Mouse (Mus musculus): ENCODE results near the gene Asb11. TPM values are rescaled to one million over a fixed set of nuclear protein-coding genes. Genes with fewer than 3 reads are reported as not detected.
A peak's percentile ranks its signal among the peaks of the same experiment; 100 is the strongest.

Asb11 gene
- not detected in 2 replicates for total RNA-seq (2014; fragmentation: Nextera tagmentation)
- 0.72 TPM in 1 of 2 replicates, not detected in the other for total RNA-seq (2017)

DNA sequence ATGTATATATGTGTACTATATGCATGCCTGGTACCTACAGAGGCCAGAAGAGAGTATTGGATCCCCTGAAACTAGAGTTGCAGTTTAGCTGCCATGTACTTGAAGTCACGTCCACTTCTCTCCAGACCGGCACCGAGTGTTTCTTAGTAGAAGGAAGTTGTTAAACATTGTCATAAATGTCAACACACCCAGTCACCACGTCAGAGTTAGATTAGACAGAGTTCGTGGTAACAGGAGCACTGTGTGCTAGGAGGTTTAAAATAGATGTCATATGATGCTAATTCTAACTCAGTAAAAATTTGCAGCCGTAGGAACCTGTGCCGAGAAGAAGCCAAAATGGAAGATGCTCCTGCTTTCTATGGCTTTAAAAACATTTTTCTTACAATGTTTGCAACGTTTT lies at the start of gene Asb11:
Gene Asb11, plus strand, starts transcription at position 286 of the 400 bp plus-strand sequence.
- peak; percentile 40; the same call in 1 of the 2 replicates for ATAC-seq (replicated peaks; ENCODE audit: poor library complexity, severe bottlenecking)

DNA sequence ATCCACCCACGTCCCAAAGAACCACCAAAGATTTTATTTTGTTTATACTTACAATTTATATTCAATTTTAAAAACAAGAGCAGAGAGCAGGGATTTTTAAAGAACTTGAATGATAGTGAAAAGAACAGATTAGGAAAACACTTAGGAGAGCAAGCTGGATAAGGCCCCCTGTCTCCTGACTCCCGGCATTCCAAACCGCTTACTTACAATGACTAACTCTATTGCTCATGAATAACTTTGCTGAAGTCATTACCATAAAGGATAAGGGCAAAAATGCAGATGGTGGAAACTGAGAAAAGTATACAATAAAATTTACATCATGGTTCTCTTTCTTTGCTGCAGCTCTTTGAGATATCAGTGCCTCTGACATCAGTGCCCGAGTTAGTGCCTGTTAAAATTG lies 42.7 kb upstream of the Asb11 start:
- no peak for ATAC-seq (replicated peaks; ENCODE audit: poor library complexity, severe bottlenecking)

DNA sequence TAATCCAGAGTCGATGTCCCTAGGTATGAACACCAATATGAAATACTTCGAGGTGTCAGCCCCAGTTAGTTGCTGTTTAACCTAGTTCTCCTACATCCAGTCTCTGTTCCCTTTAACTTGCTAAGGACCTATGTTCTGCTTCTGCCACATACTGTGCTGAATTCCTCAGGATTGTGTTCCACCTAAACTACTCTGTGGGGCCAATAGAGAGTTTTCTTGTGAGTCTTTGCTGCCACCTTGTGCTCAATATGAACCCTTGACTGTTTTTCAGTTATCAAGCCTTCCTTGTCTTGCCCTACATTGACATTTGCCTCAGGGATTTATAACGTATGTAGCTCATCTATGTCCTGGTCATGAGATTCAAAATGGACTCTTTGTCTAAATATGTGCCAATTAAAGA lies 38.3 kb upstream of the Asb11 start:
- no peak for ATAC-seq (replicated peaks; ENCODE audit: poor library complexity, severe bottlenecking)

DNA sequence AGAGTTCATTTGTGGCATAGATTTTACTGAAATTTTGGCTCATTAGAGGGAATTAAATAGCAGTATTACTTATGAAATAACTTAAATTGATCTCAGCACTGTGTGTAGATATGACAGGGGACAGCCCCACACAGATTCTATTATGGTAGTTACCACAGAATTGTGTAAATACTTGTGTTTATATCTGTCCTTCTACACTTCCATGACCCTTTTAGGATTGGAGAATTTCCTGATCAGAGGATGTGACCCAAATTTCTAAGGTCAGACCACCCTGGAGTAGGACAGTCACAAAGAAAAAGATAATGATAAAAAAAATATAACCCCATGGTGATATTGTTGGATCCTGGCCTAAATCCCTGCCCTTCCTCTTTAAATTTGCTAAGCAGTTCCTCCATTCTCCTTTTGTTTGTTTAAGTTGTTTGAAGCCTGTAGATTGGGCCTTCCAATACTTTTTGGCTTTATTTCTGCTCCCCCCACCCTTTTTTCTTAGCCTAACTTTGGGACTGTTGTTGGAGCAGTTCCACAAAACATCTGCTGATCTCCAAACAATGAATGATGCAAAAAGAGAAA lies 31.6 kb upstream of the Asb11 start:
- no peak for ATAC-seq (replicated peaks; ENCODE audit: poor library complexity, severe bottlenecking)

DNA sequence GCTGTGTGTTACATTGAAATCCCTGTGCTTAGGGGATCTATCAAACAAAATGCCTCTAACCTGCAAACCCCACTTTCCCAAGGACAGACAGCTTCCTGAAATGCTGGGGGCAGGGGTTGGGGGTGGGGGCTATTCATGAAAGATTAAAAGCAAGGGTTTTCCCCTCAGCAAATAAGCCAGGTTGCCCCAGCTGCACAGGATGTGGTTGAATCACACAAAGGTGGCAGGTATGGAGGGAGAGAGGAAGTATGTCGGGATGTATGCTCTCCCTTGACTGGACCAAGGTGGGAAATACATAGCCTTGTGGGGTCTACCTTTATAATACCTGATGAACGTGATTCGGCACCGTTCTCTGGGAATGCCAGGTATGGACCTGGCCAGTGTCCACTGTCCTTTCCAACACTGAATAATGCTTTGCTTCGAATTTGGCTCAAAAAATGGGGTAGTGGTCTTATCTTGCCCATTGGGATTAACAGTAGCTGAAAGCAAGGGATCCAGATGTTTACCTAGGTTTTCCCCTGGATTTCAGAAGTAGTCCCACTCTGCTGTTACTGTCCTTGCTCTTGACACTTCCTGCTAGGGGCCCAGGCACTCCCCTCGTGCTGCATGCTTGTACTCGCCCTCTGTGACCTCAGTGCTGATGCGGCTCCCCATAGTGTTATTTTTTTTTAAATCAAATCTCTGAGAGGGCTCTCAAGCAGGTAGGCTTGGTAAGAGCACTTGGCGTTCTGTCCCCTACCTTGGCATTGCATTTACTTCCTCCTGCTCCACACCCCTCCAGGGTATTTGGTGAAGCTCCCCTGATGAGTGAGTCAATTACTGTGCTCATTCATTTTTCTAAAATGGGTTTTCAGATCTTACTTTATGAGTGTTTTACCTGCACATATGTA lies 30.4 kb upstream of the Asb11 start:
- no peak for ATAC-seq (replicated peaks; ENCODE audit: poor library complexity, severe bottlenecking)

DNA sequence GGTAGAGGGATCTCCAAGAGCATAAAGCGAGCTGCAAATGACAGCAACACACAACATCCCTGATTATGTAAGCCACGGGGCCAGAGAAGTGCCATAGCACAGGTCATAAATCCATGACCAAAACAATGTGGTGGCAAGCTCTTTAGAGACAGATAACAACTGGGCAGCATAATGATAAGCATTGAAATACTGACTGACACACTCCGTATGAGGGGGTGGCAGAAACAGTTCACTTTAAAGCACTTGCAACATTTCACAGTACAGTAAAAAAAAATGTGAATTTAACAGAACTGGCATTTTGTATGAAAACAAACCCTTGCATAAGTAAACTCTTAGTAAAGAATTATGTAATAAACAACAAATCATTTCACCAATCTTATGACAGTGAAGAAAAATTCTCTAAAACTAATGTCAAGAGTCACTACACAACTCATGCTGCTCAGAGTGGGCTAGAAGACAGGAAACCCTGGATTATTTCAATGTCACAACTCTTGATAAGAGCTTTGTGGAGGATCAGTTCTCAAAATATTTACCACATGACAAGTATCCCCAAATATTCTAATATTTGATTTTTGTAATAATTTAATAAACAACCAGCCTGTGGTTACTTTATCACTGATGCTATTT lies 28.4 kb upstream of the Asb11 start:
- no peak for ATAC-seq (replicated peaks; ENCODE audit: poor library complexity, severe bottlenecking)

DNA sequence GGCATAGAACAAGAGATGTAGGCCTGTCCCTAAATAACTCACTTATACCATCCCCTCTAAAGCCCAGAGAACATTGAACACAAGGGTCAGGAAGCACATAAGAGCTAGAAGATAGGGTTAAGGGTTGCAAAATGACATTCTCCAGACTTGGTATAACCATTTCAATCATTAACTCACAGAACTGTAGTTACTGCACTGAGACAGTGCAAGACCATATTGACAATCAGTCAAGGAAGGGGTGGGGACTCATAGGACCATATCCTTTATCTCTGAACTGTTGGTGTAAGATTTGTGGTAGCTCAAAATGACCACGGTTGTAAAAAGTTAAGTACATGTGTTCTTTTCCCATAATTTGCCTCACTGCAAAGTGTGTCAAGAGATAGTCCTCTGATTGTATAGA lies 26.2 kb upstream of the Asb11 start:
- ATAC-seq (replicated peaks; ENCODE audit: poor library complexity, severe bottlenecking), result no peak

DNA sequence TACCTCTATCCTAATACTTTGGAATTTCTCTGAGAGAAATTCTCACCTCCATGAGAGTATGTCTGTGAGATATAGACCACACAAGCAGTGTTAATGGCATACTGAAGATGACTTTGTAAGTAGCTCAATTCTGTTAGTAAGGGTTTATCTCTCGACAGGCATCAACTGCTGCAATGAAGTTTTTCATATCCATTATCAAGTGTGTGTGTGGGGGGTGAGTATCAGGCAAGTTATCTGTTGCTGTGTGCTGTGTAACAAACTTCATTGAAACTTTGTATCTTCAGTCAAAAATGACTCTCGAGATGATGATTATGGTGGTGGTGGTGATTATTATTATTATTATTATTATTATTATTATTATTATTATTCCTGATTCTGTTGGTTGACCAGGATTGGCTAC lies 20.0 kb upstream of the Asb11 start:
- no peak for ATAC-seq (replicated peaks; ENCODE audit: poor library complexity, severe bottlenecking)

DNA sequence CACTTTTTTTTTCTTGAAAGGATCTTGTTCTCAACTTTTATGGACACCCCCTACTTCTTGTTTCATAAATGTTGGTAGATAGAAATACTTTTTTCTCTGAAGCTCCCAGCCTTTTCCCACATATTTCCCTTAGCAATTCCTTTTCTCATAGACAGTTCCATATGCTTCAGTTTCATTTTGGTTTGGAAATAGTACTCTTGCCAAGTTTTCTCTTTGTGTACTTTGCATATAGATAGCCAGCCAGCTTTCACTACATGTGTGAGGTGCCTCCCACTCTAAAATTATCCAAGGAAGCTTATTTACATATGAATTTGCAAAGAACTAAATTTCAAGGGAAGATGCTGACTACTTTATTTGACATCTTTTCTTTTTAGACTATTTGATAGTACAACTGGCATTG lies 18.8 kb upstream of the Asb11 start:
- no peak for ATAC-seq (replicated peaks; ENCODE audit: poor library complexity, severe bottlenecking)

DNA sequence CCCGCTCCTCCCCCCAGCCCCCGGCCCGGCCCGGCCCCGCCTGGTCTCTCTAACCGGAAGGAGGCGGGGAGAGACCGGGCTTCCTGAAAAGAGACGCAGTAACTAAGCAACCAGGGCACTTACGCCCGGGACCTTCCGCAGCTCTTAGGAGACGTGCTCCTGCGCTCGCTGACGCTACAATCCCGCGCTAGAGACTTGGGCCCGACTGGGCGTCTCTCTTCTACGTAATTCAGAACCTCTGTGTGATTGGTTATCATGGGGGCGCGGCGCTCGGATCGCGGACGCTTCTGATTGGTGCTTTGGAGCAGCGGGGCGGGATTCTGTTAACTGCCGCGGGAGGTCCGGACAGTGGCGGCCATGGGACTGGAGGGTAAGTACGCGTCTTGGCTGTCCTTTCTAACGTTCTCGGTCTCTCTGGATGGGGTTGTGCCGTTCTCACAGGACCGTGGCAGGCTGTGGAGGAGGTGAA lies 17.3 kb upstream of the Asb11 start, which contains the start of gene Piga:
Gene Piga, plus strand, starts transcription at position 317 of the 469 bp plus-strand sequence.
- ATAC-seq (replicated peaks; ENCODE audit: poor library complexity, severe bottlenecking), result peak; percentile 98

DNA sequence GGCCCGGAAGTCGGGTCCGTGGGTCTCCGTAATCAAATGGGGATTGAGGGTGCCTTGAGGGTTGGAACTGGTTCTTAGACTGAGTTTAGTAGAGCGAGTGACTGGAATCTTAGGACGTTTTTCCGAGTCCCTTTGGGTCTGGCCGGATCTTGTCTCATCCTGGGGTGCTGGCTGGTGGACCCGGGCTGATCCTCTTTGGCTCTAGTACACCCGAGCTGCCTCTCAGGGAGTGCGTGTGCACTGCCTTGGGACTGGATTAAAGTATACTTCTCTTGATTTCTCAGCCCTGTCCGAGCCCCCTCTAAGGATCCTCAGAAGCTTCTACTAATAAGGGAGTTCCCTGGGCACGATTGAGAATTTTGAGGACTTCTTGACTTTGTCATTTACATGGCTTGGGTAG lies 16.8 kb upstream of the Asb11 start:
- ATAC-seq (replicated peaks; ENCODE audit: poor library complexity, severe bottlenecking), result peak; percentile 10; the same call in 1 of the 2 replicates

DNA sequence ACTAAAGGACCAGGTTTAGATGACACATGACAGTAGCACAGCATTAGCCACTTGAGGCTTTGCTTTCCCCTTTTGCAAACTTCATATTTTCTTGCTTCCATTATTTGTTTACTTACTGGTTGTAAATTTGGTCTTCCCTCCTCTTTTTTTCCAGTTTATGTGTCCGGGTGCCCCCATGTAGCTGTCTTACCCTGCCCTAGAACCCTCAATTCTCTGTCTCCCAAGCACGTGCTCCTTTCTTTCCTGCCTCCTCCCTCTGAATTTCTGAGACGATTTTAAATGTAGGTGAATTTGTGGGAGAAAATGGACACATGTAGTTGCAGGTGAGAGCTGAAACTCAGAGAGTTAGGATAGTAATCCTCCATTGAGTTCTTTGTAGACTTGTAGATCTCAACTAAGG lies 16.3 kb upstream of the Asb11 start:
- ATAC-seq (replicated peaks; ENCODE audit: poor library complexity, severe bottlenecking), result no peak

DNA sequence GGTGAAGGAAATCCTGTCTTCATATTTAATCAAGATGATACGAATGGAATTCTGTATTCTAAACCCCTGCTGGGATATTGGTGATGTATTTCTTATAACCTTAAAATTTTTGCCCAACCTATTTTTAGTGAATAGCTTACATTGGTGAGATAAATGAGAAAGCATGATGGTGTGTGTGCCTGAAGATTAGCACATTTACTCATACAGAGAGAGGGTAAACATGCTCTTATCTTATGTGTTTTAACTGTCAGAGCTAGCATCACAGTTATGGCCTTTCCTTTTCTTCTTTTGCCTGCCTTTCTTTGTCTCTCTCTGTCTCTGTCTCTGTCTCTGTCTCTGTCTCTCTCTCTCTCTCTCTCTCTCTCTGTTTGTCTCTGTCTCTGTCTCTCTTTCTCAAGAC lies 12.0 kb upstream of the Asb11 start:
- no peak for ATAC-seq (replicated peaks; ENCODE audit: poor library complexity, severe bottlenecking)

DNA sequence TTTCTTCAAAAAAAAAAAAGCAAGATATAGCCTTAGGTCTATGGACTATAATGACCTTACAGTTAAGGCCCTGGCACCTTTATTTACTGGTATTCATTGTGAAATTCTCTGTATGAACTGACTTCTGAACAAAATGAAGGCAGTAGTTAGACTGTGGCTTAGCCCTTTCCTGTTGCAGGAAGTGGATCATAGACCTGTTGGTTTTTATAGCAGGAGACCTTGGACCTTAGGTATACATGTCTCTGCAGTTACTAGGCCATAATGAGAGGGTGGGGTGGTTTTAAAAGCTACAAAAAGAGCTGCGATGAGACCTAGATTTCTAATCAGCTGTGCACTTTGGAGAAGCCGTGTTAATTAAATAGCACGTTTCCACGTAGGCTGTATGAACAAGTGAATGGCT lies 9.5 kb upstream of the Asb11 start:
- ATAC-seq (replicated peaks; ENCODE audit: poor library complexity, severe bottlenecking), result peak; percentile 67

DNA sequence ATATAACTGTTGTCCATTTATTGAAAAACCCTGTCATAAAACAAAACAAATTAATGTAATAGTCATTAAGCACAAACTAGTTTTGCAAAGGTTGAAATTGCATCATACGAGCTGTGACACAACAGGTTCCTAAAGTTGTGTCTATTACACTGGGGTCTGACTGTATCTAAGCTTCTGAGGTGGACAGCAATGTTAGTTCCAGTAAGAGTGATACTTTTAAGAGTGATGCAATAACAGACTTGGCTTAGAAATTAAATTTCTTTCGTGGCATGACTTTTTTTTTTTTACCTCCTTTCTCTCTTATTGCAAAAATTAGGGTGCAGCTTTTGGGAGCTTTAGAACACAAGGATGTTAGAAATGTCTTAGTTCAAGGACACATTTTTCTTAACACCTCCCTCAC lies 8.6 kb upstream of the Asb11 start:
- ATAC-seq (replicated peaks; ENCODE audit: poor library complexity, severe bottlenecking), result peak; percentile 84

DNA sequence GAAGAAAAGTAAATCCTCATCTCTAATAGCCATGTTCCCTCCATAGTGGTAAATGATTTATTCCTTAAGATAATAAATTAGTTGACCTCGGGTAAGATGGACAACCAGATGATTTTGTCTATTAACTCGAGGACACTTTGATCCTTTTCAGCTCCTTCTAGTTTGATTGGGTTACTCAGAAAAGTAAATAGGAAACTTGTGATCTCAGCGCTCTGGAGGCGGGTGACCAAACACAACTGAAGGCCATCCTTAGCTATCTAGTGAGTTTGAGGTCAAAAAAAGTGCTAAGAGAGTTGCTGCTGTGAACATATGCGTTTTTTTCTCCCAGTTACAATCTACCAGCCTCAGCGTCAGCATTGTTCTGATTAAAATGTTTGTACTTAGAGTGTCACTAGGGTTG lies 6.2 kb upstream of the Asb11 start:
- ATAC-seq (replicated peaks; ENCODE audit: poor library complexity, severe bottlenecking), result no peak

DNA sequence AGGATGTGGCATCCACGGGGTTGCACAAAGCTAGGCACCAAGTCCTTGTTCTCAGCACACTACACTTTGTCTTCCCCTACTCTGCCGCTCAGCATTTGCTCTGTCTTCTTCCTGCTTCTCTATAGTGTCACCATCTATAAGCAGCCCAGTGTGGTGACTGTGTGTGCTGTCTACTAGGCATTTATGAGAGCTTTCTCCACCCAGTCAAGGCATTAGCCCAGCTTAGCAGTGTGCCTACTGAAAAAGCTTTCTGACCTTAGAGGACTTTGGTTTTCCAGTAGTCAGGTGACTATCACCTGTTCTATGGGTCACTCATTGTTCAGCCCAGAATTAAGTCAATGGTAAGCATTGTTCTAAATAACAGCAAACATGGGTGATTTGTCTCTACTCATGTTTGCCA lies 5.7 kb upstream of the Asb11 start:
- no peak for ATAC-seq (replicated peaks; ENCODE audit: poor library complexity, severe bottlenecking)

DNA sequence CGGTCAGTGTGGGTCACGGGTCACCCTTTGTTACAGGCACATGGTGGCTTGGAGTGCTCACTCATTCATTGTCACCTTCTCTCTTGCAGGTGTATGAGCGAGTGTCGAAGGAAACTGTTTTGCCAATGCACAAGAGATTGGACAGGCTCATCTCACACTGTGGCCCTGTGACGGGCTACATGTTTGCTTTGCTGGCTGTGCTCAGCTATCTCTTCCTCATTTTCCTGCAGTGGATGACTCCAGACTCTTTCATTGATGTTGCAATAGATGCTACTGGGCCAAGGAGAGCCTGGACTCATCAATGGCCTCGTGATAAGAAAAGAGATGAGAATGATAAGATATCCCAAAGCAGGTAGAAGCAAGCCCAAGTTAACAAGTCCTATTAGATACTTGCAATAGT lies 5.3 kb upstream of the Asb11 start:
- ATAC-seq (replicated peaks; ENCODE audit: poor library complexity, severe bottlenecking), result peak; percentile 75

DNA sequence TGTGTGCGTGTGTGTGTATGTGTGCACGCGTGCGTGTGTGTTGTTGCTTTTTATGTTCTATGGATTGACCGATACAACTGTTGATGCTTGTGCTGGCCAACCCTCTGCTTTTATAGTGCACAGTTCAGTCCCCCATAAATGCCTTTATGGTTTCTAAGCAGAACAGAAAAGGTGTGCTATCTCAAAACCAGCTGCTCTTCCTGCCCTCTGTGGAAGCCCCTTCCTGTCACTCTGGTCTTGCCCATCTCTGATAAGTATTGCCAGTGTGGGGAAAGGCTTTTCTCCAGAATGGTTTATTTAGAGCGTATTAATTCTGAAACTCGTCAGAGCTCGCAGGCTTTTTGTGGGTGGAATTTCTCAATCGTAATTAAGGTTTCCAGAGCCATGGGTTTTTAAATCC lies 4.1 kb upstream of the Asb11 start:
- ATAC-seq (replicated peaks; ENCODE audit: poor library complexity, severe bottlenecking), result no peak

DNA sequence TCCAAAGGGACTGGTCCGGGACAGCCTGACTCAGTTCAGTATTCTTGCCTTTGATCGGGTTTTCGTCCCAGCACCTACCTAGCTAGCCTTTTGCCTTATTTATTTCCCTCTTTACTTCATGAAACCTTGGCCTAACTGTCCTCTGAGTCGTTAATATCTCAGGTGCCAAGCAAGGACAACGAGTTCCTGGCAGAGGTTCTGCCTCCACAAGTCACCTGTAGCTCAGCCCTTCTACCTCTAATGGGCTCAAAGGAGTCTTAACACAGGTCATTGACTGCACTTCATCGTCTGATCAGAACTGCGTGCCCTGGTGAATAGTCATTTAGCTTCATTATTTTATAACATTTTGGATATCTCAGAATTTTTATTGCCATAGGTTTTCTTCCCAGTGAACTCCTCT lies 2.7 kb downstream of the Asb11 start:
- ATAC-seq (replicated peaks; ENCODE audit: poor library complexity, severe bottlenecking), result no peak

DNA sequence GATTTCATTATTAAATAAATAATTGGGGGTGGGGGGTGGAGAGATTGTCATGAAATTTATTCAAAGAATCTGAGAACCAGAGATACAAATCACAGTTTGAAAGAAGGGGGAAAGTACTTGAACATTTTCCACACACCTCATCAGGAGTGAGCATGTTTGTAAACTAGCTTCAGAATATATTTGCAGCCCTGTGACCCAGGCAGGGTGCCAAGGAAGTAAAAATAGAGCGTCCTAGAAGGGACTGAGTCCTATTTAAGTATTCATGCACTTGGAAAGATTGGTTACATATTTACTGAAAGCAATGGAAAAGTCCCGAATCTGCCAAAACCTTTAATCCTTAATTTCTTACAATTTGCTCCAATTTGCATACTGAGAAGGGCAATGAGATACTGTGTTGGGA lies 3.3 kb downstream of the Asb11 start:
- ATAC-seq (replicated peaks; ENCODE audit: poor library complexity, severe bottlenecking), result no peak

All from granulocyte monocyte progenitor cell, adult 5-6 weeks (primary cell).